Mouse (Mus musculus) kidney, embryonic 14.5 days (tissue): Measurements from ENCODE around the gene Col24a1. TPM values are rescaled to one million over a fixed set of nuclear protein-coding genes. Genes with fewer than 3 reads are reported as not detected.

ENCODE experiments used
- ATAC-seq: fragments of 200-750 bp; cut with Nextera tagmentation; 2 replicates; pipeline ENCODE4 v1.8.0; 2017; ENCODE audit warnings: moderate number of reproducible peaks, mild to moderate bottlenecking, moderate TSS enrichment, moderate library complexity; ENCODE audit not compliant: low FRiP score, low TSS enrichment
- H3K27ac ChIP-seq: fragments of 300-500 bp; sonication (generic); 2 replicates; pipeline ENCODE4 v1.5.1; 2014; ENCODE audit warnings: low read depth, mild to moderate bottlenecking, low read length, moderate library complexity, mixed read lengths
- H3K27me3 ChIP-seq: fragments of 300-500 bp; sonication (generic); 2 replicates; pipeline ENCODE4 v1.6.1; 2014; ENCODE audit warnings: mild to moderate bottlenecking, low read length; ENCODE audit not compliant: control insufficient read depth, insufficient read depth
- H3K36me3 ChIP-seq: fragments of 300-500 bp; sonication (generic); 2 replicates; pipeline ENCODE4 v1.6.1; 2014; ENCODE audit warnings: low read length, mixed read lengths; ENCODE audit not compliant: control insufficient read depth, insufficient read depth
- H3K4me1 ChIP-seq: fragments of 300-500 bp; sonication (generic); 2 replicates; pipeline ENCODE4 v1.6.1; 2014; ENCODE audit warnings: low read length, mixed read lengths; ENCODE audit not compliant: control insufficient read depth, insufficient read depth
- H3K4me2 ChIP-seq: fragments of 300-500 bp; sonication (generic); replicated peaks from 2 replicates; pipeline ENCODE4 v1.6.1; 2014; ENCODE audit warnings: low read depth, mild to moderate bottlenecking, low read length
- H3K4me3 ChIP-seq: fragments of 300-500 bp; sonication (generic); 2 replicates; pipeline ENCODE4 v1.5.1; 2014; ENCODE audit warnings: mild to moderate bottlenecking, low read length
- H3K9ac ChIP-seq: fragments of 300-500 bp; sonication (generic); 2 replicates; pipeline ENCODE4 v1.6.1; 2014; ENCODE audit warnings: low read depth, mild to moderate bottlenecking, low read length, moderate library complexity
- H3K9me3 ChIP-seq: fragments of 300-500 bp; sonication (generic); 2 replicates; pipeline ENCODE4 v1.6.1; 2016; ENCODE audit warnings: low read length; ENCODE audit not compliant: control insufficient read depth
- WGBS: fragments of 180-500 bp; shearing (Covaris S2); extraction: QIAGEN DNeasy Blood & Tissue Kit; methylation state at CpG from one replicate; pipeline ENCODE4 v1.1.7; 2014; 5-methylcytosine and 5-hydroxymethylcytosine counted together
- polyA plus RNA-seq: library from polyadenylated mRNA; unstranded; fragments of >200 nt; fragmentation: Nextera tagmentation; extraction: Ambion mirVana; gene quantifications from 2 replicates; pipeline ENCODE4 v1.2.1, GENCODE M21; 2014

Gene Col24a1
- polyA plus RNA-seq, 1 experiment from 2014 or later = 2.1 TPM

GRCm38 (mm10) chr3:145504830-145505229, 212.6 kb downstream of the Col24a1 start:
- H3K4me2 ChIP-seq = no peak overlapping the region
- H3K9ac ChIP-seq = no peak overlapping the region
- 77% methylated on average over 2 of the region's 2 CpGs for WGBS
- no peaks in the 10 kb centered on the region for H3K9me3 ChIP-seq
- ATAC-seq = no peak
- H3K4me1 ChIP-seq = no peaks in the 10 kb centered on the region
- H3K27me3 ChIP-seq = no peaks in the 10 kb centered on the region
- H3K36me3 ChIP-seq = no peaks in the 10 kb centered on the region
- H3K4me3 ChIP-seq = no peak overlapping the region
- no peak overlapping the region for H3K27ac ChIP-seq

GRCm38 (mm10) chr3:145508550-145508949, 216.3 kb downstream of the Col24a1 start:
- H3K4me1 ChIP-seq = no peaks in the 10 kb centered on the region
- H3K27ac ChIP-seq = no peak overlapping the region
- ATAC-seq = no peak
- no peak overlapping the region for H3K4me2 ChIP-seq
- WGBS = 84% methylated on average over 7 of the region's 7 CpGs
- no peak overlapping the region for H3K9ac ChIP-seq
- no peaks in the 10 kb centered on the region for H3K36me3 ChIP-seq
- H3K9me3 ChIP-seq = no peaks in the 10 kb centered on the region
- no peaks in the 10 kb centered on the region for H3K27me3 ChIP-seq
- H3K4me3 ChIP-seq = no peak overlapping the region

- no peak overlapping the region for H3K27ac ChIP-seq
- H3K9me3 ChIP-seq = no peaks in the 10 kb centered on the region
- no peaks in the 10 kb centered on the region for H3K4me1 ChIP-seq
- no peak overlapping the region for H3K9ac ChIP-seq
- no peaks in the 10 kb centered on the region for H3K36me3 ChIP-seq
- H3K4me3 ChIP-seq = no peak overlapping the region
- no peaks in the 10 kb centered on the region for H3K27me3 ChIP-seq
- ATAC-seq = no peak
- H3K4me2 ChIP-seq = no peak overlapping the region
- 85% methylated on average over 5 of the region's 5 CpGs for WGBS
These were observed 221.9 kb downstream of the Col24a1 start for GRCm38 (mm10) chr3:145514197-145514596.

GRCm38 (mm10) chr3:145521528-145522080, 229.3 kb downstream of the Col24a1 start:
- H3K9ac ChIP-seq = no peak overlapping the region
- 55% methylated on average over 7 of the region's 7 CpGs for WGBS
- no peaks in the 10 kb centered on the region for H3K27me3 ChIP-seq
- no peaks in the 10 kb centered on the region for H3K4me1 ChIP-seq
- ATAC-seq = no peak
- H3K9me3 ChIP-seq = no peaks in the 10 kb centered on the region
- H3K4me2 ChIP-seq = no peak overlapping the region
- no peak overlapping the region for H3K27ac ChIP-seq
- no peaks in the 10 kb centered on the region for H3K36me3 ChIP-seq
- H3K4me3 ChIP-seq = no peak overlapping the region

GRCm38 (mm10) chr3:145522311-145522710, 230.0 kb downstream of the Col24a1 start:
- Histone ChIP-seq H3K4me1 (no peaks in the 10 kb centered on the region), H3K27me3 (no peaks in the 10 kb centered on the region), H3K4me2 (no peak overlapping the region), H3K4me3 (no peak overlapping the region), H3K36me3 (no peaks in the 10 kb centered on the region), H3K9me3 (no peaks in the 10 kb centered on the region), H3K27ac (no peak overlapping the region), H3K9ac (no peak overlapping the region)
- ATAC-seq = no peak
- 90% methylated on average over 2 of the region's 2 CpGs for WGBS

GRCm38 (mm10) chr3:145525266-145525665, 233.0 kb downstream of the Col24a1 start:
- 91% methylated on average over 4 of the region's 4 CpGs for WGBS
- Histone ChIP-seq H3K36me3 (no peaks in the 10 kb centered on the region), H3K27ac (no peak overlapping the region), H3K27me3 (no peaks in the 10 kb centered on the region), H3K9ac (no peak overlapping the region), H3K4me2 (no peak overlapping the region), H3K4me3 (no peak overlapping the region), H3K4me1 (no peaks in the 10 kb centered on the region), H3K9me3 (no peaks in the 10 kb centered on the region)
- no peak for ATAC-seq

- Histone ChIP-seq H3K4me2 (no peak overlapping the region), H3K27me3 (no peaks in the 10 kb centered on the region), H3K9me3 (no peaks in the 10 kb centered on the region), H3K36me3 (no peaks in the 10 kb centered on the region), H3K4me1 (no peaks in the 10 kb centered on the region), H3K9ac (no peak overlapping the region), H3K4me3 (no peak overlapping the region), H3K27ac (no peak overlapping the region)
- no peak for ATAC-seq
- WGBS = 81% methylated on average over 1 of the region's 1 CpGs
These were observed 245.6 kb downstream of the Col24a1 start for GRCm38 (mm10) chr3:145537870-145538269.

GRCm38 (mm10) chr3:145548441-145549415, 256.5 kb downstream of the Col24a1 start:
- Histone ChIP-seq H3K4me2 (no peak overlapping the region), H3K27me3 (no peaks in the 10 kb centered on the region), H3K27ac (no peak overlapping the region), H3K9ac (no peak overlapping the region), H3K36me3 (no peaks in the 10 kb centered on the region), H3K9me3 (no peaks in the 10 kb centered on the region), H3K4me3 (no peak overlapping the region), H3K4me1 (no peaks in the 10 kb centered on the region)
- ATAC-seq = no peak
- 84% methylated on average over 10 of the region's 10 CpGs for WGBS

- Histone ChIP-seq H3K4me1 (no peaks in the 10 kb centered on the region), H3K36me3 (no peaks in the 10 kb centered on the region), H3K27ac (no peak overlapping the region), H3K9me3 (no peaks in the 10 kb centered on the region), H3K27me3 (no peaks in the 10 kb centered on the region), H3K4me2 (no peak overlapping the region), H3K4me3 (no peak overlapping the region), H3K9ac (no peak overlapping the region)
- ATAC-seq = no peak
- 78% methylated on average over 3 of the region's 3 CpGs for WGBS
These were observed 257.9 kb downstream of the Col24a1 start for GRCm38 (mm10) chr3:145550216-145550615.
